Mouse (Mus musculus) forebrain, embryonic 12.5 days (tissue): ENCODE data around the gene Gm6583. TPM values are rescaled to one million over a fixed set of nuclear protein-coding genes. Genes with fewer than 3 reads are reported as not detected.
A peak's percentile ranks its signal among the peaks of the same experiment; 100 is the strongest.

Source experiments
- ATAC-seq: fragments of 200-750 bp; cut with Nextera tagmentation; 2 replicates; pipeline ENCODE4 v1.8.0; 2017; ENCODE audit warnings: moderate TSS enrichment; ENCODE audit not compliant: low FRiP score
- H3K27ac ChIP-seq: fragments of 300-500 bp; sonication (generic); 2 replicates; pipeline ENCODE4 v1.5.1; 2016; ENCODE audit warnings: mild to moderate bottlenecking
- H3K27me3 ChIP-seq: fragments of 300-500 bp; sonication (generic); 2 replicates; pipeline ENCODE4 v1.6.1; 2016; ENCODE audit warnings: mild to moderate bottlenecking
- H3K36me3 ChIP-seq: fragments of 300-500 bp; sonication (generic); replicated peaks from 2 replicates; pipeline ENCODE4 v1.6.1; 2016; ENCODE audit warnings: mild to moderate bottlenecking
- H3K4me1 ChIP-seq: fragments of 300-500 bp; sonication (generic); 2 replicates; pipeline ENCODE4 v1.6.1; 2016
- H3K4me2 ChIP-seq: fragments of 300-500 bp; sonication (generic); 2 replicates; pipeline ENCODE4 v1.6.1; 2016; ENCODE audit warnings: mild to moderate bottlenecking, moderate library complexity
- H3K4me3 ChIP-seq: fragments of 300-500 bp; sonication (generic); replicated peaks from 2 replicates; pipeline ENCODE4 v1.5.1; 2016; ENCODE audit warnings: mild to moderate bottlenecking
- H3K9ac ChIP-seq: fragments of 300-500 bp; sonication (generic); 2 replicates; pipeline ENCODE4 v1.6.1; 2016; ENCODE audit warnings: mild to moderate bottlenecking
- H3K9me3 ChIP-seq: fragments of 300-500 bp; sonication (generic); 2 replicates; pipeline ENCODE4 v1.6.1; 2016
- WGBS: fragments of 180-500 bp; shearing (Covaris S2); methylation state at CpG from one replicate; pipeline ENCODE4 v1.1.7; 2016; 5-methylcytosine and 5-hydroxymethylcytosine counted together
- polyA plus RNA-seq: library from polyadenylated mRNA; unstranded; fragments of >200 nt; fragmentation: Nextera tagmentation; extraction: Ambion mirVana; gene quantifications from 2 replicates; pipeline ENCODE4 v1.2.1, GENCODE M21; 2016

The Gm6583 gene
- polyA plus RNA-seq, 1 experiment from 2014 or later, result 0.22 TPM

- H3K4me2 ChIP-seq, result no peak overlapping the region
- no peaks in the 10 kb centered on the region for H3K27me3 ChIP-seq
- no peak for ATAC-seq
- H3K4me1 ChIP-seq, result peaks cover 25% of the 10 kb centered on the region
- no peak overlapping the region for H3K9ac ChIP-seq
- no peak overlapping the region for H3K4me3 ChIP-seq
- WGBS, result 78% methylated on average over 7 of the region's 7 CpGs
- H3K9me3 ChIP-seq, result no peaks in the 10 kb centered on the region
- peaks cover 53% of the 10 kb centered on the region for H3K36me3 ChIP-seq
- no peak overlapping the region for H3K27ac ChIP-seq
Measured at GRCm38 (mm10) chr5:112339215-112339614, 16.6 kb downstream of the Gm6583 start.

- Histone ChIP-seq H3K36me3 (peaks cover 75% of the 10 kb centered on the region), H3K27ac (no peak overlapping the region), H3K9me3 (no peaks in the 10 kb centered on the region), H3K9ac (no peak overlapping the region), H3K4me1 (peaks cover 9% of the 10 kb centered on the region), H3K27me3 (no peaks in the 10 kb centered on the region), H3K4me2 (no peak overlapping the region), H3K4me3 (no peak overlapping the region)
- no peak for ATAC-seq
- 94% methylated on average over 22 of the region's 22 CpGs for WGBS
Measured at GRCm38 (mm10) chr5:112337004-112337403, 18.8 kb downstream of the Gm6583 start.

GRCm38 (mm10) chr5:112335473-112335872, 20.4 kb downstream of the Gm6583 start:
- 17% methylated on average over 2 of the region's 2 CpGs for WGBS
- Histone ChIP-seq H3K4me3 (no peak overlapping the region), H3K27ac (no peak overlapping the region), H3K4me2 (no peak overlapping the region), H3K27me3 (no peaks in the 10 kb centered on the region), H3K4me1 (no peaks in the 10 kb centered on the region), H3K9me3 (no peaks in the 10 kb centered on the region), H3K36me3 (peaks cover 90% of the 10 kb centered on the region), H3K9ac (no peak overlapping the region)
- 0 out of 2 replicates have a peak, but pooled peaks have one; percentile 36 for ATAC-seq

GRCm38 (mm10) chr5:112329805-112330564, 25.8 kb downstream of the Gm6583 start:
- Histone ChIP-seq H3K4me3 (no peak overlapping the region), H3K9ac (no peak overlapping the region), H3K27ac (no peak overlapping the region), H3K4me1 (peaks cover 18% of the 10 kb centered on the region), H3K27me3 (no peaks in the 10 kb centered on the region), H3K4me2 (no peak overlapping the region), H3K36me3 (peaks cover 75% of the 10 kb centered on the region), H3K9me3 (no peaks in the 10 kb centered on the region)
- ATAC-seq, result no peak
- 95% methylated on average over 14 of the region's 14 CpGs for WGBS

- peaks cover 54% of the 10 kb centered on the region for H3K36me3 ChIP-seq
- 0 out of 2 replicates have a peak, but pooled peaks cover 13% of the 10 kb centered on the region for H3K27me3 ChIP-seq
- WGBS, result 91% methylated on average over 15 of the region's 15 CpGs
- H3K4me3 ChIP-seq, result no peak overlapping the region
- no peak overlapping the region for H3K27ac ChIP-seq
- peaks cover 21% of the 10 kb centered on the region for H3K4me1 ChIP-seq
- H3K4me2 ChIP-seq, result no peak overlapping the region
- no peaks in the 10 kb centered on the region for H3K9me3 ChIP-seq
- ATAC-seq, result no peak
- no peak overlapping the region for H3K9ac ChIP-seq
Measured at GRCm38 (mm10) chr5:112327854-112328253, 28.0 kb downstream of the Gm6583 start.

GRCm38 (mm10) chr5:112326446-112327009, 29.3 kb downstream of the Gm6583 start:
- WGBS, result 2% methylated on average over 32 of the region's 33 CpGs

GRCm38 (mm10) chr5:112325546-112326445, 30.0 kb downstream of the Gm6583 start, which contains the start of gene Tfip11:
Gene Tfip11 (plus strand): TSS chr5:112326358.
- Histone ChIP-seq H3K9me3 (no peaks in the 10 kb centered on the region), H3K9ac (peak within 1 kb of the TSS; percentile 76), H3K36me3 (peaks cover 33% of the 10 kb centered on the region), H3K4me2 (peak within 1 kb of the TSS; percentile 86), H3K27me3 (peaks cover 13% of the 10 kb centered on the region; the same call in 1 of the 2 replicates), H3K4me3 (peak within 1 kb of the TSS; percentile 77), H3K4me1 (peaks cover 21% of the 10 kb centered on the region), H3K27ac (peak within 1 kb of the TSS; percentile 81)
- peak; percentile 94 for ATAC-seq
- WGBS, result 9% methylated on average over 48 of the region's 48 CpGs

More at GRCm38 (mm10) chr5:112326446-112327009, 29.3 kb downstream of the Gm6583 start:
- H3K27ac ChIP-seq, result no peak overlapping the region; the same call in 1 of the 2 replicates
- H3K9me3 ChIP-seq, result no peaks in the 10 kb centered on the region
- peaks cover 40% of the 10 kb centered on the region for H3K36me3 ChIP-seq
- H3K4me2 ChIP-seq, result peak overlapping the region; percentile 86
- peaks cover 13% of the 10 kb centered on the region; the same call in 1 of the 2 replicates for H3K27me3 ChIP-seq
- peak; percentile 70 for ATAC-seq
- H3K4me1 ChIP-seq, result peaks cover 21% of the 10 kb centered on the region
- H3K9ac ChIP-seq, result peak overlapping the region; percentile 76
- peak overlapping the region; percentile 77 for H3K4me3 ChIP-seq

- H3K9ac ChIP-seq, result 0 out of 2 replicates have a peak overlapping the region, but pooled peaks have one; percentile 12
- peaks cover 24% of the 10 kb centered on the region for H3K36me3 ChIP-seq
- H3K27me3 ChIP-seq, result peaks cover 13% of the 10 kb centered on the region; the same call in 1 of the 2 replicates
- H3K9me3 ChIP-seq, result no peaks in the 10 kb centered on the region
- peak overlapping the region; percentile 86 for H3K4me2 ChIP-seq
- H3K4me3 ChIP-seq, result no peak overlapping the region
- no peak overlapping the region for H3K27ac ChIP-seq
- ATAC-seq, result 0 out of 2 replicates have a peak, but pooled peaks have one; percentile 55
- 35% methylated on average over 24 of the region's 24 CpGs for WGBS
- H3K4me1 ChIP-seq, result peaks cover 21% of the 10 kb centered on the region
Measured at GRCm38 (mm10) chr5:112324637-112325545, 30.9 kb downstream of the Gm6583 start.

- WGBS, result 87% methylated on average over 6 of the region's 6 CpGs
- H3K4me3 ChIP-seq, result no peak overlapping the region
- H3K4me2 ChIP-seq, result no peak overlapping the region
- ATAC-seq, result no peak
- peaks cover 21% of the 10 kb centered on the region for H3K4me1 ChIP-seq
- no peak overlapping the region for H3K9ac ChIP-seq
- no peak overlapping the region for H3K27ac ChIP-seq
- peaks cover 8% of the 10 kb centered on the region for H3K36me3 ChIP-seq
- no peaks in the 10 kb centered on the region for H3K9me3 ChIP-seq
- peaks cover 13% of the 10 kb centered on the region; the same call in 1 of the 2 replicates for H3K27me3 ChIP-seq
Measured at GRCm38 (mm10) chr5:112323246-112323645, 32.6 kb downstream of the Gm6583 start.

- peaks cover 9% of the 10 kb centered on the region for H3K4me1 ChIP-seq
- WGBS, result 78% methylated on average over 4 of the region's 4 CpGs
- H3K27me3 ChIP-seq, result peaks cover 13% of the 10 kb centered on the region; the same call in 1 of the 2 replicates
- no peak overlapping the region for H3K9ac ChIP-seq
- H3K4me3 ChIP-seq, result no peak overlapping the region
- H3K4me2 ChIP-seq, result no peak overlapping the region
- ATAC-seq, result no peak
- H3K9me3 ChIP-seq, result no peaks in the 10 kb centered on the region
- H3K36me3 ChIP-seq, result no peaks in the 10 kb centered on the region
- H3K27ac ChIP-seq, result no peak overlapping the region
Measured at GRCm38 (mm10) chr5:112321376-112321775, 34.5 kb downstream of the Gm6583 start.

GRCm38 (mm10) chr5:112320936-112321335, 34.9 kb downstream of the Gm6583 start:
- no peak for ATAC-seq
- peaks cover 13% of the 10 kb centered on the region; the same call in 1 of the 2 replicates for H3K27me3 ChIP-seq
- H3K9ac ChIP-seq, result no peak overlapping the region
- no peak overlapping the region for H3K4me3 ChIP-seq
- H3K4me1 ChIP-seq, result peaks cover 9% of the 10 kb centered on the region
- H3K36me3 ChIP-seq, result peaks cover 1% of the 10 kb centered on the region; the same call in 1 of the 2 replicates
- WGBS, result 82% methylated on average over 6 of the region's 6 CpGs
- H3K9me3 ChIP-seq, result no peaks in the 10 kb centered on the region
- no peak overlapping the region for H3K27ac ChIP-seq
- H3K4me2 ChIP-seq, result no peak overlapping the region
